Mouse (Mus musculus) heart, adult 8-10 months (tissue): ENCODE data around the gene Nfrkb. TPM values are rescaled to one million over a fixed set of nuclear protein-coding genes. Genes with fewer than 3 reads are reported as not detected.

Source experiments
- DNase-seq: peaks from one replicate; pipeline ENCODE4 v3.0.0; 2022; ENCODE audit warnings: low spot score
- total RNA-seq, 4 experiments: library from RNA; stranded (reverse); gene quantifications; 2 replicates each; pipeline ENCODE4 v1.2.4; 2022

The Nfrkb gene
- total RNA-seq, 4 experiments from 2014 or later, result 8.0 to 12.1 (median 9.0) TPM

GRCm38 (mm10) chr9:31428971-31429370, 43.0 kb downstream of the Nfrkb start:
- DNase-seq, result no peak

- no peak for DNase-seq
Observed at GRCm38 (mm10) chr9:31430011-31430410, 44.0 kb downstream of the Nfrkb start.

- no peak for DNase-seq
Observed at GRCm38 (mm10) chr9:31431751-31432150, 45.8 kb downstream of the Nfrkb start.

GRCm38 (mm10) chr9:31432336-31432975, 46.5 kb downstream of the Nfrkb start:
- DNase-seq, result no peak

GRCm38 (mm10) chr9:31433431-31433830, 47.4 kb downstream of the Nfrkb start:
- no peak for DNase-seq

GRCm38 (mm10) chr9:31435415-31435814, 49.4 kb downstream of the Nfrkb start:
- DNase-seq, result no peak

GRCm38 (mm10) chr9:31437861-31438260, 51.9 kb downstream of the Nfrkb start:
- DNase-seq, result no peak

- DNase-seq, result no peak
Observed at GRCm38 (mm10) chr9:31438834-31439233, 52.8 kb downstream of the Nfrkb start.

GRCm38 (mm10) chr9:31439341-31439740, 53.3 kb downstream of the Nfrkb start:
- no peak for DNase-seq

GRCm38 (mm10) chr9:31440366-31440765, 54.4 kb downstream of the Nfrkb start:
- DNase-seq, result no peak

GRCm38 (mm10) chr9:31441487-31441886, 55.5 kb downstream of the Nfrkb start:
- DNase-seq, result no peak

GRCm38 (mm10) chr9:31444236-31444635, 58.2 kb downstream of the Nfrkb start:
- DNase-seq, result no peak

GRCm38 (mm10) chr9:31449145-31449772, 63.3 kb downstream of the Nfrkb start:
- no peak for DNase-seq

GRCm38 (mm10) chr9:31452166-31452565, 66.2 kb downstream of the Nfrkb start:
- no peak for DNase-seq

GRCm38 (mm10) chr9:31454356-31454755, 68.4 kb downstream of the Nfrkb start:
- DNase-seq, result no peak

- no peak for DNase-seq
Observed at GRCm38 (mm10) chr9:31463190-31463589, 77.2 kb downstream of the Nfrkb start.

GRCm38 (mm10) chr9:31463692-31464474, 77.9 kb downstream of the Nfrkb start, which contains the start of gene Tmem45b:
Tmem45b (minus strand) TSS chr9:31464462.
- no peak for DNase-seq

Other genes with a start within 250 kb of the Nfrkb start
- 100 to 1,000 TPM; 290 to 388 (median 328) TPM for gene Aplp2, start 174.4 kb upstream of the Nfrkb start, total RNA-seq
- gene Prdm10, start 105.7 kb upstream of the Nfrkb start, total RNA-seq, result 1 to 10 TPM; 4.4 to 6.2 (median 5.2) TPM
- gene Tmem45b, start 78.3 kb downstream of the Nfrkb start, total RNA-seq, result 1 to 10 TPM in 2 of 4 experiments, under 1 TPM in 2; 0.56 to 1.5 (median 0.89) TPM